Mouse (Mus musculus) neural tube, embryonic 11.5 days (tissue): ENCODE measurements around the gene Camta2. TPM values are rescaled to one million over a fixed set of nuclear protein-coding genes. Genes with fewer than 3 reads are reported as not detected.
A peak's percentile ranks its signal among the peaks of the same experiment; 100 is the strongest.

Experiments
- ATAC-seq: fragments of 200-750 bp; cut with Nextera tagmentation; 2 replicates; pipeline ENCODE4 v1.8.0; 2017; ENCODE audit warnings: moderate number of reproducible peaks, mild to moderate bottlenecking, moderate TSS enrichment, moderate library complexity; ENCODE audit not compliant: insufficient read depth, low FRiP score, low TSS enrichment
- DNase-seq: peaks from one replicate; pipeline ENCODE4 v3.0.0-alpha.2; 2015; ENCODE audit warnings: low spot score
- H3K27ac ChIP-seq: fragments of 300-500 bp; sonication (generic); 2 replicates; pipeline ENCODE4 v1.5.1; 2014; ENCODE audit warnings: low read depth, mild to moderate bottlenecking, low read length
- H3K27me3 ChIP-seq: fragments of 300-500 bp; sonication (generic); 2 replicates; pipeline ENCODE4 v1.6.1; 2014; ENCODE audit warnings: mild to moderate bottlenecking, low read length, mixed read lengths; ENCODE audit not compliant: control insufficient read depth, insufficient read depth
- H3K36me3 ChIP-seq: fragments of 300-500 bp; sonication (generic); 2 replicates; pipeline ENCODE4 v1.6.1; 2014; ENCODE audit warnings: mild to moderate bottlenecking, low read length, moderate library complexity, mixed read lengths; ENCODE audit not compliant: control insufficient read depth, insufficient read depth
- H3K4me1 ChIP-seq: fragments of 300-500 bp; sonication (generic); 2 replicates; pipeline ENCODE4 v1.6.1; 2014; ENCODE audit warnings: low read length, mixed read lengths; ENCODE audit not compliant: control insufficient read depth, insufficient read depth
- H3K4me2 ChIP-seq: fragments of 300-500 bp; sonication (generic); 2 replicates; pipeline ENCODE4 v1.6.1; 2014; ENCODE audit warnings: low read depth, mild to moderate bottlenecking, moderate library complexity
- H3K4me3 ChIP-seq: fragments of 300-500 bp; sonication (generic); 2 replicates; pipeline ENCODE4 v1.5.1; 2014; ENCODE audit warnings: low read depth, low read length
- H3K9ac ChIP-seq: fragments of 300-500 bp; sonication (generic); 2 replicates; pipeline ENCODE4 v1.6.1; 2014; ENCODE audit warnings: mild to moderate bottlenecking, low read length
- H3K9me3 ChIP-seq: fragments of 300-500 bp; sonication (generic); 2 replicates; pipeline ENCODE4 v1.6.1; 2016; ENCODE audit warnings: low read length; ENCODE audit not compliant: control insufficient read depth
- WGBS: fragments of 180-500 bp; shearing (Covaris S2); extraction: QIAGEN DNeasy Blood & Tissue Kit; methylation state at CpG from one replicate; pipeline ENCODE4 v1.1.7; 2014; 5-methylcytosine and 5-hydroxymethylcytosine counted together
- polyA plus RNA-seq: library from polyadenylated mRNA; unstranded; fragments of >200 nt; fragmentation: Nextera tagmentation; extraction: Ambion mirVana; gene quantifications from 2 replicates; pipeline ENCODE4 v1.2.1, GENCODE M21; 2014

The Camta2 gene
- polyA plus RNA-seq, 1 experiment from 2014 or later, result 10.7 TPM

DNA sequence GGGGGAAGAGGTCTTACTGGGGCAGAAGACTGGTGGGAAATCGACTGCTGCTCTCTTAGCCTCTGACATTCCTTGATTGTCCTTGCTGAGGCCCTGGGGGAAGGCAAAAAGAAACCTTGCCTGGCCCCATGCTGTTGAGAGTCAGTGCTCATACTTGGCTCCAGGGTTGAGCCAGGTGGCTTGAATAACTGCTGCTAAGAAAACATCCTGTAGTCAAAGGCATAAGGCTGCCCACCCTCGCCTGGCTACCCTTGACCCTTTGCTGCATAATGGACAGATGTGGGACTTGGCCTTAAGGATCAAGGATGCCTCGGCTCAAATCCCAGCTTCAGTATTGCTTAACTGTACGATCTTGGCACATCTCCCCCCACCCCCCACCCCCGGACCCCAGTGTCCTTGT, 30.6 kb upstream of the Camta2 start:
- H3K4me1 ChIP-seq, result no peaks in the 10 kb centered on the region
- WGBS, result 80% methylated on average over 5 of the region's 5 CpGs
- ATAC-seq (no peak), DNase-seq (no peak)
- peaks cover 12% of the 10 kb centered on the region for H3K36me3 ChIP-seq
- H3K4me3 ChIP-seq, result no peak overlapping the region
- no peak overlapping the region for H3K4me2 ChIP-seq
- no peak overlapping the region for H3K27ac ChIP-seq
- H3K9ac ChIP-seq, result no peak overlapping the region
- no peaks in the 10 kb centered on the region for H3K9me3 ChIP-seq
- no peaks in the 10 kb centered on the region for H3K27me3 ChIP-seq

DNA sequence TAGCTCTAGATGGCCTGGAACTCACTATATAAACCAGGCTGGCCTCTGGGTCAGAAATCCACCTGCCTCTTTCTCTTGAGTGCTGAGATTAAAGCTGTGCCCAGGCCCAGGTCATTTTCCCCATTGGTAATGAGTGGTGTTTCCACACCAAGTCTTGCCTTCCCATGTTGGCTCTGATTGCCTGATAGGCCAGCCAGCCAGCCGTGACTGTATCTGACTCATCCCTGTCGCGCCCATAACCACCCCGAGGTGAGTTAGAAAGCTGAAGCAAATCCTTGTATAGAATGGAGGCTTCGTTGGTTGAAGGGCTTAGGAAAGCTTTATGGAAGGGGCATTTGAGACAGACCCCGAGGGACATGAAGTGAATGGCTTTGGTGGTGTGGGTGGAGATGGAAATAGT, 27.9 kb upstream of the Camta2 start:
- Histone ChIP-seq H3K9me3 (no peaks in the 10 kb centered on the region), H3K9ac (no peak overlapping the region), H3K27ac (no peak overlapping the region), H3K36me3 (peaks cover 7% of the 10 kb centered on the region), H3K4me3 (no peak overlapping the region), H3K4me1 (no peaks in the 10 kb centered on the region), H3K27me3 (no peaks in the 10 kb centered on the region), H3K4me2 (no peak overlapping the region)
- 93% methylated on average over 6 of the region's 6 CpGs for WGBS
- ATAC-seq (no peak), DNase-seq (no peak)

DNA sequence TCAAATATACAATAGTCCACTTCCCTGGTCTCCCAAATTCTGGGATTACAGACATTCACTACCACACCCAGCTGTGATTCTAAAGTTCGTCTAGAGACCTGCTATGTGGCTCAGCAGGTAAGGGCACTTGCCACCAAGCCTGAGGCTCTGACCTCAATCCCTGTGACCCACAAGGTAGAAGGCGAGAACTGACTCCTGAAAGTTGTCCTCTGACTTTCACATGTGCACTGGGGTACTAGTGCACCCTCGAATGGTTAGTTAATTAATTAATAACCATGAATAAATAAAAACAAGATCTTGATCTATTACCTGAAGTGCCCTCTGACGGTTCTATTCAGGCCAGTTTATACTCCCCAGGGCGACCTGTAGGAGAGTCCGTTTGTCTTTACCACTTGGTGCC, 25.3 kb upstream of the Camta2 start:
- peaks cover 7% of the 10 kb centered on the region for H3K36me3 ChIP-seq
- 85% methylated on average over 6 of the region's 6 CpGs for WGBS
- H3K9ac ChIP-seq, result no peak overlapping the region
- H3K27me3 ChIP-seq, result no peaks in the 10 kb centered on the region
- H3K27ac ChIP-seq, result no peak overlapping the region
- DNase-seq (no peak), ATAC-seq (no peak)
- H3K4me1 ChIP-seq, result no peaks in the 10 kb centered on the region
- no peak overlapping the region for H3K4me2 ChIP-seq
- H3K4me3 ChIP-seq, result no peak overlapping the region
- no peaks in the 10 kb centered on the region for H3K9me3 ChIP-seq

- ATAC-seq (no peak), DNase-seq (no peak)
- no peaks in the 10 kb centered on the region for H3K4me1 ChIP-seq
- WGBS, result 94% methylated on average over 10 of the region's 10 CpGs
- H3K27ac ChIP-seq, result no peak overlapping the region
- H3K9me3 ChIP-seq, result no peaks in the 10 kb centered on the region
- no peak overlapping the region for H3K9ac ChIP-seq
- H3K27me3 ChIP-seq, result no peaks in the 10 kb centered on the region
- no peak overlapping the region for H3K4me2 ChIP-seq
- peaks cover 6% of the 10 kb centered on the region for H3K36me3 ChIP-seq
- no peak overlapping the region for H3K4me3 ChIP-seq
These were observed 23.1 kb upstream of the Camta2 start for GRCm38 (mm10) chr11:70711026-70711425.

- Histone ChIP-seq H3K4me3 (no peak overlapping the region), H3K9ac (no peak overlapping the region), H3K36me3 (peaks cover 8% of the 10 kb centered on the region; the same call in 1 of the 2 replicates), H3K27ac (no peak overlapping the region), H3K4me1 (peaks cover 11% of the 10 kb centered on the region), H3K9me3 (no peaks in the 10 kb centered on the region), H3K27me3 (no peaks in the 10 kb centered on the region), H3K4me2 (no peak overlapping the region)
- DNase-seq, result no peak
- 93% methylated on average over 3 of the region's 3 CpGs for WGBS
- ATAC-seq, result no peak
These were observed 18.2 kb upstream of the Camta2 start for GRCm38 (mm10) chr11:70706127-70706526.

DNA sequence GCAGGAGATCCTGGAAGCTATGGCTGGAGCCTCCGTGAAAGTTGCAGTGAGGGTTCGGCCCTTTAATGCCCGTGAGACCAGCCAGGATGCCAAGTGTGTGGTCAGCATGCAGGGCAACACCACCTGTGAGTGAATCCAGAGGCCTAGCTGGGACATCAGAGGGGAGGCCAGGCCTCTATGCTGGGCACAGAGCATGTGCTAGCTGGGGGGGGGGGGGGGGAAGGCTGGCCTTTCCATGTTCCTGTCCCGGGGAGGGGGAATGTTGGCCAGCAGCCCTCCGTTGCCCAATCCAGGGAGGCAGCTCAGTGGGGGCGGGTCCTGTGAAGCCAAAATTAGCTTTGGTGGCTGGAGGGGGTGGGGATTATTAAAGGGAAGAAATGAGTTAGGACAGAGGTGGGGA, 14.9 kb upstream of the Camta2 start:
- DNase-seq (no peak), ATAC-seq (no peak)
- peaks cover 8% of the 10 kb centered on the region; the same call in 1 of the 2 replicates for H3K36me3 ChIP-seq
- no peak overlapping the region for H3K4me3 ChIP-seq
- no peaks in the 10 kb centered on the region for H3K27me3 ChIP-seq
- no peaks in the 10 kb centered on the region for H3K9me3 ChIP-seq
- peaks cover 14% of the 10 kb centered on the region for H3K4me1 ChIP-seq
- H3K4me2 ChIP-seq, result no peak overlapping the region
- H3K27ac ChIP-seq, result no peak overlapping the region
- no peak overlapping the region for H3K9ac ChIP-seq
- WGBS, result 82% methylated on average over 5 of the region's 6 CpGs

GRCm38 (mm10) chr11:70701984-70702733, 14.3 kb upstream of the Camta2 start:
- H3K4me2 ChIP-seq, result 0 out of 2 replicates have a peak overlapping the region, but pooled peaks have one; percentile 71
- no peak overlapping the region for H3K4me3 ChIP-seq
- DNase-seq (no peak), ATAC-seq (no peak)
- H3K27ac ChIP-seq, result no peak overlapping the region
- 80% methylated on average over 6 of the region's 6 CpGs for WGBS
- peaks cover 8% of the 10 kb centered on the region; the same call in 1 of the 2 replicates for H3K36me3 ChIP-seq
- peaks cover 14% of the 10 kb centered on the region for H3K4me1 ChIP-seq
- no peaks in the 10 kb centered on the region for H3K9me3 ChIP-seq
- no peaks in the 10 kb centered on the region for H3K27me3 ChIP-seq
- H3K9ac ChIP-seq, result no peak overlapping the region

DNA sequence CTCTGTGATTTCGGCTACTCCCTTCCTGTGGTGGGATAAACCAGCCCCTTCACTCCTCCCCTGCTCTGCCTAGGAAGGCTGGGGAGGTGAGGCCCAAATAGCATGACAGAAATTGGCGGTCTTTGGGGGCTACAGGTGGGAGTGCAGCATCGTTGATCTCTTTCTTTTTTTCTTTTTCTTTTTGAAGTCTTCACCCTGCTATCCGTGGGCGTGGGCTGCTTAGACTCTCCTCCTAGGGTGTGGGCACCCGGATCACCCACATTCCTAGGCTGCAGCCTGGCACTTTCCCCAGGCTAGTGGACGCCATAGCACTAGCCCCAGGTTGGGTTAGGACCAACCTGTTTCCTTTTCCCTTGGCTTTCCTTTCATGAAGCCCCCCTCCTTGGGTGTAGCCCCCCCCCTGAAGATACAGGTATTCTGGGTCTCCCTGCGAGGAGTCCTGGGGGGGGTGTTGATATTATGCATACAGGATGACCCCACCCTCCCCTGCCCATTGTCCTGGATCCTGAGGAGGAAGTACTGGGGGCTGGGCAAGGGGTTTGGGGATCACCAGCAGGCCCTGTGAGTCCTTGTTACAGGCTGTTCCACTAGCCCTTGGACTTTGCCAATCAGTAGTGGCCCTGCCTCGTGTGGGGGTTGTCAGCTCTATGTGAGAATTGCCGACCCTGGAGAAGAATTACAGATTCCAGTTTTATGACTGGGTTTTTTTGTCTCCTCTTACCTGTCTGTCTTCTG, 13.5 kb upstream of the Camta2 start:
- Histone ChIP-seq H3K36me3 (peaks cover 5% of the 10 kb centered on the region; the same call in 1 of the 2 replicates), H3K27me3 (no peaks in the 10 kb centered on the region), H3K9ac (peak overlapping the region; percentile 92), H3K27ac (no peak overlapping the region), H3K4me3 (peak overlapping the region; percentile 94), H3K4me1 (peaks cover 14% of the 10 kb centered on the region), H3K9me3 (no peaks in the 10 kb centered on the region), H3K4me2 (peak overlapping the region; percentile 71)
- WGBS, result 9% methylated on average over 10 of the region's 10 CpGs
- ATAC-seq (no peak), DNase-seq (no peak)
